Mouse (Mus musculus): ENCODE data around the gene Fgd5.

Gene Fgd5

GRCm38 (mm10) chr6:92004806-92005205, 26.1 kb downstream of the Fgd5 start:
- no peak for DNase-seq (ENCODE audit: low read depth, low spot score)

GRCm38 (mm10) chr6:92010895-92011294, 32.2 kb downstream of the Fgd5 start:
- DNase-seq (ENCODE audit: low read depth, low spot score) = no peak

- DNase-seq (ENCODE audit: low read depth, low spot score) = no peak
These were observed 33.7 kb downstream of the Fgd5 start for GRCm38 (mm10) chr6:92012413-92012812.

- no peak for DNase-seq (ENCODE audit: low read depth, low spot score)
These were observed 34.4 kb downstream of the Fgd5 start for GRCm38 (mm10) chr6:92013035-92013434.

- DNase-seq (ENCODE audit: low read depth, low spot score) = no peak
These were observed 34.9 kb downstream of the Fgd5 start for GRCm38 (mm10) chr6:92013620-92014019.

- DNase-seq (ENCODE audit: low read depth, low spot score) = no peak
These were observed 36.3 kb downstream of the Fgd5 start for GRCm38 (mm10) chr6:92014936-92015335.

GRCm38 (mm10) chr6:92015848-92016247, 37.2 kb downstream of the Fgd5 start:
- no peak for DNase-seq (ENCODE audit: low read depth, low spot score)

GRCm38 (mm10) chr6:92016738-92017137, 38.1 kb downstream of the Fgd5 start:
- no peak for DNase-seq (ENCODE audit: low read depth, low spot score)

- DNase-seq (ENCODE audit: low read depth, low spot score) = no peak
These were observed 39.7 kb downstream of the Fgd5 start for GRCm38 (mm10) chr6:92018421-92018820.

- DNase-seq (ENCODE audit: low read depth, low spot score) = no peak
These were observed 42.4 kb downstream of the Fgd5 start for GRCm38 (mm10) chr6:92021061-92021460.

GRCm38 (mm10) chr6:92021506-92021905, 42.8 kb downstream of the Fgd5 start:
- no peak for DNase-seq (ENCODE audit: low read depth, low spot score)

- DNase-seq (ENCODE audit: low read depth, low spot score) = peak; percentile 24
These were observed 46.6 kb downstream of the Fgd5 start for GRCm38 (mm10) chr6:92025252-92025651.

- no peak for DNase-seq (ENCODE audit: low read depth, low spot score)
These were observed 48.7 kb downstream of the Fgd5 start for GRCm38 (mm10) chr6:92027379-92027778.

- no peak for DNase-seq (ENCODE audit: low read depth, low spot score)
These were observed 52.0 kb downstream of the Fgd5 start for GRCm38 (mm10) chr6:92030646-92031045.

- DNase-seq (ENCODE audit: low read depth, low spot score) = no peak
These were observed 56.0 kb downstream of the Fgd5 start for GRCm38 (mm10) chr6:92034713-92035112.

- peak; percentile 6 for DNase-seq (ENCODE audit: low read depth, low spot score)
These were observed 57.7 kb downstream of the Fgd5 start for GRCm38 (mm10) chr6:92036372-92036771.

- DNase-seq (ENCODE audit: low read depth, low spot score) = peak; percentile 6
These were observed 59.5 kb downstream of the Fgd5 start for GRCm38 (mm10) chr6:92038158-92038557.

- no peak for DNase-seq (ENCODE audit: low read depth, low spot score)
These were observed 62.6 kb downstream of the Fgd5 start for GRCm38 (mm10) chr6:92041271-92041670.

GRCm38 (mm10) chr6:92042055-92042454, 63.4 kb downstream of the Fgd5 start:
- DNase-seq (ENCODE audit: low read depth, low spot score) = peak; percentile 82

- DNase-seq (ENCODE audit: low read depth, low spot score) = peak; percentile 44
These were observed 64.2 kb downstream of the Fgd5 start for GRCm38 (mm10) chr6:92042850-92043249.

GRCm38 (mm10) chr6:92057768-92058167, 79.1 kb downstream of the Fgd5 start:
- no peak for DNase-seq (ENCODE audit: low read depth, low spot score)

GRCm38 (mm10) chr6:92061725-92062124, 83.0 kb downstream of the Fgd5 start:
- no peak for DNase-seq (ENCODE audit: low read depth, low spot score)

GRCm38 (mm10) chr6:92063452-92063851, 84.8 kb downstream of the Fgd5 start:
- no peak for DNase-seq (ENCODE audit: low read depth, low spot score)

GRCm38 (mm10) chr6:92064101-92064500, 85.4 kb downstream of the Fgd5 start:
- peak; percentile 70 for DNase-seq (ENCODE audit: low read depth, low spot score)
